Mouse (Mus musculus) neural tube, embryonic 11.5 days (tissue): ENCODE data around the gene Mob3c. TPM values are rescaled to one million over a fixed set of nuclear protein-coding genes. Genes with fewer than 3 reads are reported as not detected.

Source experiments
- ATAC-seq: fragments of 200-750 bp; cut with Nextera tagmentation; 2 replicates; pipeline ENCODE4 v1.8.0; 2017; ENCODE audit warnings: moderate number of reproducible peaks, mild to moderate bottlenecking, moderate TSS enrichment, moderate library complexity; ENCODE audit not compliant: insufficient read depth, low FRiP score, low TSS enrichment
- DNase-seq: peaks from one replicate; pipeline ENCODE4 v3.0.0-alpha.2; 2015; ENCODE audit warnings: low spot score
- H3K27ac ChIP-seq: fragments of 300-500 bp; sonication (generic); 2 replicates; pipeline ENCODE4 v1.5.1; 2014; ENCODE audit warnings: low read depth, mild to moderate bottlenecking, low read length
- H3K27me3 ChIP-seq: fragments of 300-500 bp; sonication (generic); 2 replicates; pipeline ENCODE4 v1.6.1; 2014; ENCODE audit warnings: mild to moderate bottlenecking, low read length, mixed read lengths; ENCODE audit not compliant: control insufficient read depth, insufficient read depth
- H3K36me3 ChIP-seq: fragments of 300-500 bp; sonication (generic); 2 replicates; pipeline ENCODE4 v1.6.1; 2014; ENCODE audit warnings: mild to moderate bottlenecking, low read length, moderate library complexity, mixed read lengths; ENCODE audit not compliant: control insufficient read depth, insufficient read depth
- H3K4me1 ChIP-seq: fragments of 300-500 bp; sonication (generic); 2 replicates; pipeline ENCODE4 v1.6.1; 2014; ENCODE audit warnings: low read length, mixed read lengths; ENCODE audit not compliant: control insufficient read depth, insufficient read depth
- H3K4me2 ChIP-seq: fragments of 300-500 bp; sonication (generic); 2 replicates; pipeline ENCODE4 v1.6.1; 2014; ENCODE audit warnings: low read depth, mild to moderate bottlenecking, moderate library complexity
- H3K4me3 ChIP-seq: fragments of 300-500 bp; sonication (generic); 2 replicates; pipeline ENCODE4 v1.5.1; 2014; ENCODE audit warnings: low read depth, low read length
- H3K9ac ChIP-seq: fragments of 300-500 bp; sonication (generic); 2 replicates; pipeline ENCODE4 v1.6.1; 2014; ENCODE audit warnings: mild to moderate bottlenecking, low read length
- H3K9me3 ChIP-seq: fragments of 300-500 bp; sonication (generic); 2 replicates; pipeline ENCODE4 v1.6.1; 2016; ENCODE audit warnings: low read length; ENCODE audit not compliant: control insufficient read depth
- WGBS: fragments of 180-500 bp; shearing (Covaris S2); extraction: QIAGEN DNeasy Blood & Tissue Kit; methylation state at CpG from one replicate; pipeline ENCODE4 v1.1.7; 2014; 5-methylcytosine and 5-hydroxymethylcytosine counted together
- polyA plus RNA-seq: library from polyadenylated mRNA; unstranded; fragments of >200 nt; fragmentation: Nextera tagmentation; extraction: Ambion mirVana; gene quantifications from 2 replicates; pipeline ENCODE4 v1.2.1, GENCODE M21; 2014

Mob3c gene
- polyA plus RNA-seq, 1 experiment from 2014 or later, result 4.1 TPM

GRCm38 (mm10) chr4:115850631-115851030 is 22.7 kb downstream of the Mob3c start:
- Histone ChIP-seq H3K9ac (no peak overlapping the region), H3K36me3 (no peaks in the 10 kb centered on the region), H3K27me3 (no peaks in the 10 kb centered on the region), H3K27ac (no peak overlapping the region), H3K4me3 (no peak overlapping the region), H3K4me1 (no peaks in the 10 kb centered on the region; the same call in 1 of the 2 replicates), H3K4me2 (no peak overlapping the region), H3K9me3 (no peaks in the 10 kb centered on the region)
- WGBS, result 45% methylated on average over 2 of the region's 2 CpGs
- ATAC-seq (no peak), DNase-seq (no peak)

GRCm38 (mm10) chr4:115851569-115851968 is 23.7 kb downstream of the Mob3c start:
- no peak for ATAC-seq
- H3K27me3 ChIP-seq, result no peaks in the 10 kb centered on the region
- no peak for DNase-seq
- H3K9ac ChIP-seq, result no peak overlapping the region
- H3K27ac ChIP-seq, result no peak overlapping the region
- peaks cover 4% of the 10 kb centered on the region; the same call in 1 of the 2 replicates for H3K4me1 ChIP-seq
- H3K36me3 ChIP-seq, result no peaks in the 10 kb centered on the region
- no peaks in the 10 kb centered on the region for H3K9me3 ChIP-seq
- no peak overlapping the region for H3K4me2 ChIP-seq
- WGBS, result 92% methylated on average over 6 of the region's 6 CpGs
- H3K4me3 ChIP-seq, result no peak overlapping the region

- ATAC-seq, result no peak
- H3K9ac ChIP-seq, result no peak overlapping the region
- H3K36me3 ChIP-seq, result no peaks in the 10 kb centered on the region
- H3K4me2 ChIP-seq, result no peak overlapping the region
- DNase-seq, result no peak
- no peak overlapping the region for H3K27ac ChIP-seq
- H3K4me3 ChIP-seq, result no peak overlapping the region
- H3K9me3 ChIP-seq, result no peaks in the 10 kb centered on the region
- H3K27me3 ChIP-seq, result no peaks in the 10 kb centered on the region
- H3K4me1 ChIP-seq, result peaks cover 4% of the 10 kb centered on the region; the same call in 1 of the 2 replicates
- 34% methylated on average over 6 of the region's 6 CpGs for WGBS
Observed at GRCm38 (mm10) chr4:115855100-115855499, 27.2 kb downstream of the Mob3c start.

- H3K27me3 ChIP-seq, result no peaks in the 10 kb centered on the region
- H3K4me3 ChIP-seq, result no peak overlapping the region
- H3K27ac ChIP-seq, result no peak overlapping the region
- H3K9ac ChIP-seq, result no peak overlapping the region
- WGBS, result 72% methylated on average over 4 of the region's 4 CpGs
- H3K9me3 ChIP-seq, result no peaks in the 10 kb centered on the region
- DNase-seq, result no peak
- ATAC-seq, result no peak
- peaks cover 4% of the 10 kb centered on the region; the same call in 1 of the 2 replicates for H3K4me1 ChIP-seq
- H3K36me3 ChIP-seq, result no peaks in the 10 kb centered on the region; the same call in 1 of the 2 replicates
- no peak overlapping the region for H3K4me2 ChIP-seq
Observed at GRCm38 (mm10) chr4:115855609-115856008, 27.7 kb downstream of the Mob3c start.

GRCm38 (mm10) chr4:115856282-115856681 is 28.4 kb downstream of the Mob3c start:
- WGBS, result 55% methylated on average over 4 of the region's 4 CpGs
- H3K4me2 ChIP-seq, result no peak overlapping the region
- H3K27me3 ChIP-seq, result no peaks in the 10 kb centered on the region
- H3K9ac ChIP-seq, result no peak overlapping the region
- H3K27ac ChIP-seq, result no peak overlapping the region
- no peaks in the 10 kb centered on the region for H3K9me3 ChIP-seq
- no peaks in the 10 kb centered on the region; the same call in 1 of the 2 replicates for H3K36me3 ChIP-seq
- no peak overlapping the region for H3K4me3 ChIP-seq
- DNase-seq (no peak), ATAC-seq (no peak)
- H3K4me1 ChIP-seq, result peaks cover 4% of the 10 kb centered on the region; the same call in 1 of the 2 replicates

- no peak overlapping the region for H3K27ac ChIP-seq
- ATAC-seq (no peak), DNase-seq (no peak)
- H3K4me3 ChIP-seq, result no peak overlapping the region
- no peaks in the 10 kb centered on the region; the same call in 1 of the 2 replicates for H3K36me3 ChIP-seq
- H3K9ac ChIP-seq, result no peak overlapping the region
- peaks cover 4% of the 10 kb centered on the region; the same call in 1 of the 2 replicates for H3K4me1 ChIP-seq
- no peaks in the 10 kb centered on the region for H3K27me3 ChIP-seq
- 84% methylated on average over 9 of the region's 9 CpGs for WGBS
- no peaks in the 10 kb centered on the region for H3K9me3 ChIP-seq
- no peak overlapping the region for H3K4me2 ChIP-seq
Observed at GRCm38 (mm10) chr4:115857293-115857883, 29.5 kb downstream of the Mob3c start.

GRCm38 (mm10) chr4:115863352-115863751 is 35.5 kb downstream of the Mob3c start:
- ATAC-seq (no peak), DNase-seq (no peak)
- Histone ChIP-seq H3K4me3 (no peak overlapping the region), H3K4me2 (no peak overlapping the region), H3K27me3 (no peaks in the 10 kb centered on the region), H3K4me1 (peaks cover 9% of the 10 kb centered on the region), H3K9me3 (no peaks in the 10 kb centered on the region), H3K9ac (no peak overlapping the region), H3K36me3 (no peaks in the 10 kb centered on the region; the same call in none of the 2 replicates), H3K27ac (no peak overlapping the region)
- WGBS, result 32% methylated on average over 7 of the region's 7 CpGs

- H3K4me2 ChIP-seq, result no peak overlapping the region
- H3K36me3 ChIP-seq, result no peaks in the 10 kb centered on the region; the same call in none of the 2 replicates
- H3K9me3 ChIP-seq, result no peaks in the 10 kb centered on the region
- no peak overlapping the region for H3K27ac ChIP-seq
- ATAC-seq (0 out of 2 replicates have a peak, but pooled peaks have one; percentile 27), DNase-seq (peak; percentile 32)
- no peak overlapping the region for H3K4me3 ChIP-seq
- H3K4me1 ChIP-seq, result peaks cover 9% of the 10 kb centered on the region
- no peak overlapping the region for H3K9ac ChIP-seq
- 23% methylated on average over 10 of the region's 10 CpGs for WGBS
- no peaks in the 10 kb centered on the region for H3K27me3 ChIP-seq
Observed at GRCm38 (mm10) chr4:115863880-115864279, 36.0 kb downstream of the Mob3c start.
